Mouse (Mus musculus) testis, adult 2 months (tissue): ENCODE measurements at regions not wholly inside any gene's neighbourhood (a gene's known extent, or its start where the extent isn't known, plus 50 kb on each side); places are given as distances from the start of the nearest gene placed in this dataset.

Source experiments
- CTCF ChIP-seq: fragments of 200-500 bp; IDR thresholded peaks from 2 replicates; pipeline ENCODE4 v1.5.1; 2012; ENCODE audit warnings: low read depth, mild to moderate bottlenecking, inconsistent platforms, low read length, moderate library complexity; ENCODE audit not compliant: control insufficient read depth, insufficient read depth, insufficient replicate concordance
- POLR2A ChIP-seq: fragments of 200-500 bp; IDR thresholded peaks from 2 replicates; pipeline ENCODE4 v1.6.1; 2012; ENCODE audit warnings: low read depth, mild to moderate bottlenecking, inconsistent platforms, low read length, moderate library complexity; ENCODE audit not compliant: control insufficient read depth

DNA sequence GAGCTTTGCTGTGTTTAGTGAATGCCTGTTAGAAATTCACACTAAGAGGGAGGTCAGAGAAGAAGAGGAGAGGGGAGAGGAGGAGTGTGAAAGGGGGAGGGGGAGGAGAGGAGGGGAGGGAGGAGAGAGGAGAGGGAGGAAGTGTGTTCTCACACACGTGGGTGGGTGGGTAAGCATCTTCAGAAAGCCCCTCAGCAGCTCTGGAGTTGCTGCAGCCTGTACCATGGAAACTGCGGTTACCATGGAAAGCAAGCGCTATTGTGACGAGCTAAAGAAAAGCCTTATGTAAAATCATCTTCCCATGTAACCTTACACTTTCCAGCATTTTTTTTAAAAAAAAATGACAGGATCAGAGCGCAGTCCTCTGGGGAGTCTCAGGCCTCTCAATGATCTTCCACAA, 441.8 kb downstream of the Rwdd3 start:
- no peak for TF ChIP-seq CTCF
- peak; percentile 65; the same call in 1 of the 2 replicates for TF ChIP-seq POLR2A
